Mouse (Mus musculus) midbrain, postnatal 0 days (tissue): ENCODE results near the gene Gm30191. TPM values are rescaled to one million over a fixed set of nuclear protein-coding genes. Genes with fewer than 3 reads are reported as not detected.

Experiments
- ATAC-seq: fragments of 200-750 bp; cut with Nextera tagmentation; 2 replicates; pipeline ENCODE4 v1.8.0; 2017; ENCODE audit warnings: moderate number of reproducible peaks, mild to moderate bottlenecking, moderate TSS enrichment, moderate library complexity; ENCODE audit not compliant: low FRiP score
- DNase-seq: peaks from one replicate; pipeline ENCODE4 v3.0.0-alpha.2; 2015; ENCODE audit warnings: low spot score
- H3K27ac ChIP-seq: fragments of 300-500 bp; sonication (generic); 2 replicates; pipeline ENCODE4 v1.5.1; 2014; ENCODE audit warnings: low read depth, mild to moderate bottlenecking, low read length, mixed read lengths
- H3K27me3 ChIP-seq: fragments of 300-500 bp; sonication (generic); 2 replicates; pipeline ENCODE4 v1.6.1; 2014; ENCODE audit warnings: low read length, control low read depth, mixed read lengths; ENCODE audit not compliant: insufficient read depth
- H3K36me3 ChIP-seq: fragments of 300-500 bp; sonication (generic); 2 replicates; pipeline ENCODE4 v1.6.1; 2014; ENCODE audit warnings: low read length, control low read depth, mixed read lengths; ENCODE audit not compliant: insufficient read depth
- H3K4me1 ChIP-seq: fragments of 300-500 bp; sonication (generic); 2 replicates; pipeline ENCODE4 v1.6.1; 2014; ENCODE audit warnings: mild to moderate bottlenecking, control low read depth, antibody characterized with exemption, low read length, mixed read lengths; ENCODE audit not compliant: insufficient read depth
- H3K4me2 ChIP-seq: fragments of 300-500 bp; sonication (generic); 2 replicates; pipeline ENCODE4 v1.6.1; 2014; ENCODE audit warnings: low read depth, mild to moderate bottlenecking, low read length, mixed read lengths; ENCODE audit not compliant: poor library complexity, severe bottlenecking
- H3K4me3 ChIP-seq: fragments of 300-500 bp; sonication (generic); 2 replicates; pipeline ENCODE4 v1.5.1; 2014; ENCODE audit warnings: low read depth, mild to moderate bottlenecking, low read length, moderate library complexity
- H3K9ac ChIP-seq: fragments of 300-500 bp; sonication (generic); replicated peaks from 2 replicates; pipeline ENCODE4 v1.6.1; 2014; ENCODE audit warnings: mild to moderate bottlenecking, low read length, moderate library complexity, mixed read lengths; ENCODE audit not compliant: poor library complexity, severe bottlenecking
- H3K9me3 ChIP-seq: fragments of 300-500 bp; sonication (generic); 2 replicates; pipeline ENCODE4 v1.6.1; 2016; ENCODE audit warnings: low read length, control low read depth
- CTCF ChIP-seq: IDR thresholded peaks from 2 replicates; pipeline ENCODE4 v1.5.1; 2016; ENCODE audit warnings: antibody characterized with exemption, mild to moderate bottlenecking
- WGBS: fragments of 180-500 bp; shearing (Covaris S2); extraction: QIAGEN DNeasy Blood & Tissue Kit; methylation state at CpG from one replicate; pipeline ENCODE4 v1.1.7; 2014; 5-methylcytosine and 5-hydroxymethylcytosine counted together
- polyA plus RNA-seq: library from polyadenylated mRNA; unstranded; fragments of >200 nt; fragmentation: Nextera tagmentation; extraction: Ambion mirVana; gene quantifications from 2 replicates; pipeline ENCODE4 v1.2.1, GENCODE M21; 2015
- total RNA-seq: library from RNA; depleted of rRNA; stranded (reverse); fragments of >200 nt; gene quantifications from 2 replicates; pipeline ENCODE4 v1.2.3, GENCODE M21; 2014

The Gm30191 gene
- total and polyA plus RNA-seq, 2 experiments from 2014 or later: 0.42 TPM; not detected in 1

GRCm38 (mm10) chr4:134222793-134223600 lies 23.7 kb upstream of the Gm30191 start:
- no peak overlapping the region for H3K9ac ChIP-seq
- H3K9me3 ChIP-seq: no peaks in the 10 kb centered on the region
- H3K4me2 ChIP-seq: no peak overlapping the region
- WGBS: 69% methylated on average over 11 of the region's 11 CpGs
- H3K4me3 ChIP-seq: no peak overlapping the region
- DNase-seq (no peak), ATAC-seq (no peak)
- no peak for TF ChIP-seq CTCF
- no peaks in the 10 kb centered on the region for H3K36me3 ChIP-seq
- H3K4me1 ChIP-seq: no peaks in the 10 kb centered on the region
- no peaks in the 10 kb centered on the region for H3K27me3 ChIP-seq
- H3K27ac ChIP-seq: no peak overlapping the region

- Histone ChIP-seq H3K4me3 (no peak within 1 kb of the TSS), H3K36me3 (no peaks in the 10 kb centered on the region), H3K9me3 (no peaks in the 10 kb centered on the region), H3K27ac (no peak within 1 kb of the TSS), H3K9ac (no peak within 1 kb of the TSS), H3K27me3 (no peaks in the 10 kb centered on the region), H3K4me1 (no peaks in the 10 kb centered on the region), H3K4me2 (no peak within 1 kb of the TSS)
- ATAC-seq: no peak
- WGBS: 76% methylated on average over 8 of the region's 8 CpGs
- peak; percentile 64 for TF ChIP-seq CTCF
- peak; percentile 40 for DNase-seq
Observed at GRCm38 (mm10) chr4:134227194-134227593, 19.5 kb upstream of the Gm30191 start, which contains the start of gene Catsper4. Gene Catsper4 (minus strand): TSS chr4:134227383.

- no peak for TF ChIP-seq CTCF
- Histone ChIP-seq H3K4me1 (no peaks in the 10 kb centered on the region), H3K9me3 (no peaks in the 10 kb centered on the region), H3K27ac (no peak overlapping the region), H3K36me3 (no peaks in the 10 kb centered on the region), H3K4me2 (no peak overlapping the region), H3K9ac (no peak overlapping the region), H3K4me3 (no peak overlapping the region), H3K27me3 (no peaks in the 10 kb centered on the region)
- DNase-seq (no peak), ATAC-seq (no peak)
- 44% methylated on average over 8 of the region's 8 CpGs for WGBS
Observed at GRCm38 (mm10) chr4:134230431-134230830, 16.3 kb upstream of the Gm30191 start.

- no peak overlapping the region for H3K27ac ChIP-seq
- TF ChIP-seq CTCF: no peak
- ATAC-seq (no peak), DNase-seq (no peak)
- WGBS: 75% methylated on average over 5 of the region's 5 CpGs
- peaks cover 9% of the 10 kb centered on the region for H3K27me3 ChIP-seq
- no peaks in the 10 kb centered on the region for H3K4me1 ChIP-seq
- no peak overlapping the region for H3K4me3 ChIP-seq
- no peak overlapping the region for H3K9ac ChIP-seq
- no peaks in the 10 kb centered on the region for H3K9me3 ChIP-seq
- H3K4me2 ChIP-seq: no peak overlapping the region
- no peaks in the 10 kb centered on the region for H3K36me3 ChIP-seq
Observed at GRCm38 (mm10) chr4:134234876-134235275, 11.9 kb upstream of the Gm30191 start.

- Histone ChIP-seq H3K4me1 (no peaks in the 10 kb centered on the region), H3K9me3 (no peaks in the 10 kb centered on the region), H3K36me3 (no peaks in the 10 kb centered on the region), H3K4me3 (no peak overlapping the region), H3K9ac (no peak overlapping the region), H3K27ac (no peak overlapping the region), H3K27me3 (peaks cover 9% of the 10 kb centered on the region), H3K4me2 (peak overlapping the region; percentile 20; the same call in 1 of the 2 replicates)
- 30% methylated on average over 19 of the region's 19 CpGs for WGBS
- no peak for TF ChIP-seq CTCF
- no peak for DNase-seq
- no peak for ATAC-seq
Observed at GRCm38 (mm10) chr4:134237582-134238278, 9.0 kb upstream of the Gm30191 start.

GRCm38 (mm10) chr4:134238279-134238651 lies 8.5 kb upstream of the Gm30191 start, which contains the start of gene Cnksr1:
Gene Cnksr1 (minus strand): TSS chr4:134238399.
- WGBS: 3% methylated on average over 18 of the region's 18 CpGs
- no peak for TF ChIP-seq CTCF
- Histone ChIP-seq H3K9me3 (no peaks in the 10 kb centered on the region), H3K27ac (no peak within 1 kb of the TSS), H3K9ac (no peak within 1 kb of the TSS), H3K36me3 (no peaks in the 10 kb centered on the region), H3K4me3 (no peak within 1 kb of the TSS), H3K4me2 (peak within 1 kb of the TSS; percentile 20; the same call in 1 of the 2 replicates), H3K4me1 (no peaks in the 10 kb centered on the region), H3K27me3 (peaks cover 9% of the 10 kb centered on the region)
- DNase-seq: peak; percentile 61
- ATAC-seq: no peak
